Mouse (Mus musculus) cortical plate, adult 2 months (tissue): ENCODE data around the gene Irgc1.

Experiments
- CTCF ChIP-seq: fragments of 200-500 bp; IDR thresholded peaks from 2 replicates; pipeline ENCODE4 v1.5.1; 2011; ENCODE audit warnings: mild to moderate bottlenecking, control low read depth, low read length; ENCODE audit not compliant: insufficient read depth; ENCODE audit errors: extremely low read depth
- POLR2A ChIP-seq: fragments of 200-500 bp; IDR thresholded peaks from 2 replicates; pipeline ENCODE4 v1.6.1; 2011; ENCODE audit warnings: mild to moderate bottlenecking, low read length, control low read depth; ENCODE audit not compliant: insufficient read depth; ENCODE audit errors: extremely low read depth

GRCm38 (mm10) chr7:24421648-24422047, 30.4 kb downstream of the Irgc1 start:
- TF ChIP-seq POLR2A (no peak), CTCF (0 out of 2 replicates have a peak, but pooled peaks have one; percentile 12)
